Mouse (Mus musculus) cerebellum, adult 9-11 months (tissue): ENCODE results near the gene Golga7b.
A peak's percentile ranks its signal among the peaks of the same experiment; 100 is the strongest.

ENCODE experiments used
- DNase-seq: peaks from one replicate; pipeline ENCODE4 v3.0.0; 2022

Gene Golga7b

GRCm38 (mm10) chr19:42255438-42255783 lies 8.0 kb downstream of the Golga7b start:
- peak; percentile 74 for DNase-seq

DNA sequence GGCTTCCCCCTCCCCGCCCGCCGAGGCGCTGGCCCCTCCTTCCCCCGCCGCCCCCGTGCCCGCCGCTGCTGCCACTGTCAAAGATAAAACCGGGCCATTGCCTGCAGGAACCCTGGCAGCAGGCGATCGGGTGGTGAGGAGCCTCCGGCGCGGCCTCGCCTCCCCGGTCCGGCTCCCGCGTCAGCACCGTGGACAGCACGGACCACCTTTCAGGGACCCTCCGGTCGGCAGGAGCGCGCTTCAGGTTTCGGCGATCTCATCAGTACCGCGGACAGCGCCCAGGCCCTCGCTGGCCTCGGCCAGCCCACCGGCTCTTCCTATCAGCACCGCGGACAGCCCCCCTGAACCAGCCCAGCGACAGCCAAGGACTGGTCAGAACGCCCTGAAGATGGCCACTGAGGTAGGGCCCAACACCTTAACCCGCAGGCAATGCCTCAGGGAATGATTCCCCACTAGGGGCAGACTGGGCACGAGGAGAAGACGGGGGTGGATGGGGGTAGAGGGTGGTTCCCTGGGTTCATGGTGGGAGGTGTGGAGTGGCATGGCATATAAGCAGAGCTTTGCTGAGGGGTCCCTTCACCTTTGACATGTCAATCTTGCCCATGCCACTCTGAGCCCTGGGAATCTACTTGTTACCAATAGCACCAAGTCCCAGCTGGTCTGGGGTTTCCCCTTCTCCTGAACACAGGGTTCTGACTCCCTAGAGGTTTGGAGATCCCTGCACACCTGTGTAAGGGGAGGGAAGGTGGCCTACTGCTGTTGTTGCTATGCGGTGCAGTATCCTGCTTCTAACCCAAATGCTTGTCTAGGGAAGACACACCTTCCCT lies 8.6 kb downstream of the Golga7b start:
- peak; percentile 83 for DNase-seq

GRCm38 (mm10) chr19:42256611-42257240 lies 9.4 kb downstream of the Golga7b start:
- DNase-seq, result peak; percentile 86

DNA sequence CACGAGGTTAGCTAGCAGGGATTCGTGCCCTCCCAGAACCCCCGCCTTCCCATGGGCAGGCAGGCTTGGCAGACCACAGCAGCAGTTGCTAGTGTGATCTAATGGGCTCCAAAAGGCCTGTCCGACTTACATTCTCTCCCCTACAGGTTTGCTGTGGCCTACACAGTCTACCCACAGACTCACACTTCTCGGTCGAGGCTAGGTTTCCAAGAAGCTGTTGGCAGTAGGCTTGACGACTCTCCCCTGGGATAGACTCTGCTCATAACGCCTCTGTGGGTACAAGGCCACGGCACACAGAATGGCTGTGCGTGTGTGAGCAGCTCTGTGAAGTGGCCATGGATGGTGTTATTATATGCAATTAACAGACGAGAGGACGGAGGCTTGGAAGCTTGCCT lies 9.9 kb downstream of the Golga7b start:
- no peak for DNase-seq

DNA sequence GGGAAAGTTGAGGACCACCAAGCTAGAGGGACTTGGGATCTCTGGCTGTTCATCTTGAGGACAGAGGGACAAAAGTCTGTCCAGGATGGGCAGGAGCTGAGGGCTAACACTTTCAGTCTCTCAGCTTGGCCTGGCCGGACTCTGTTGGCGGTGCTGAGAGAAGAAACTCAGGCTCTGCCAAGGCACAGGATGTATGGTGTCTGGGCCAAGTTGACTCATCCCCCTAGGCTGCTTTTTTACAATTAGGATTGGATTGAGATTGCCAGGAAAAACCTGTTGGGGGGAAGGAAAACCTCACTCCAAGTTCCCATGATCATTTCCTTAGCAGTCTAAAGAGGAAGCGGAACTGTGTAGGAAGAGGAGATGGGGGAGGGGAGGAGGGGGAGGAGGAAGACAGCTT lies 10.7 kb downstream of the Golga7b start:
- peak; percentile 86 for DNase-seq

DNA sequence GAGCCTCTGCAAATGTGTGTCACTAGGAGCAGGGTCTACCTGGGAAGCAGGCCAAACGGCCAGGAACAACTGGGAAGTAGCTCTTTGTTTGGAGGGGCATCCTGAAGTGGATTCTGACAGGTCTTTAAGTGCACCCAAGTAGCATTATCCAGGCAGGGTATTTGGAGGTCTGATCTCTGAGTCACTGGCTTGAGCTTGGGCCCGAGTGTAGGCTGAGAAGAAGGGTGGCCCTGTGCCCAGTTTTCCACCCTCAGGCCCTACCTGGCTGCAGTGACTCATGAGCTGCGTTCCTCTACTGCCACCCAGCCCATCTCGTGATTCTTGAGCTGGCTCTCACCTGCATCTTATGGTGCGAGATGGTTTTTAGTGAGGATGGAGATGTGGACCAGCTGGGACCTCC lies 11.2 kb downstream of the Golga7b start:
- DNase-seq, result peak; percentile 88

DNA sequence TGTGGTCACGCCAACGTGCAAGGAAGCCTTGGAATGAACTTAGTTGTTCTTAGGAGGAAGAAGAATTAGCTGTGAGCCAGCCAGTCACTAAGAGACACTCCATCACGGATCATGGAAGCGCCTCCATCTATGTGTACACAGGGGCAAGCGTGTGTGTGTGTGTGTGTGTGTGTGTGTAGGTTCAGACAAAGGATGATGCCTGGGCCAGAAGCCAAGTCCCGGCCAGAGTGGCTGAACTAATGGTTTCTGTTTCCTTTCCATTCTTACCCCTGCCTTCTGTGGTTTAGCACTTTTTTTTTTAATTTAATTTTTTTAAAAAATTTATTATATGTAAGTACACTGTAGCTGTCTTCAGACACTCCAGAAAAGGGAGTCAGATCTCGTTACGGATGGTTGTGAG lies 13.1 kb downstream of the Golga7b start:
- DNase-seq, result no peak

- no peak for DNase-seq
Measured at GRCm38 (mm10) chr19:42263524-42263923, 16.1 kb downstream of the Golga7b start.

DNA sequence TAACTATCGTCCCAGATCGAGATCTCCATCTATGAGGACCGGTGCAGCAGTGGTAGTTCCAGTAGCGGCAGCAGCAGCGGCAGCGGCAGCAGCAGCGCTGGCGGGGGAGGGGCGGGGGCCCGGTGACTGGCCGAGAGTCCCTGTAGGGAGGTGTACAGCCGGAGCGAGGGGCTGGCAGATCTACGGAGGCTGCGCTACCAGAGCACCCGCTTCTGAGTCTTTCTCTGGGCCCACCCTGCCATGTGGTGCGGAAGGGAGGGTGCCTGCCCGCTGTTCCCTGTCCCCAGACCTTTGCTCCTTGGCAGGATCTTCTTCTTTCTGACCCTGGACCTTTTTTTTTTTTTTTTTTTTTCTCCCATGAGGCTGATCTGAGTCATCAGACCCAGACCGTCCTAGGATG lies 21.0 kb downstream of the Golga7b start:
- DNase-seq, result no peak

- peak; percentile 80 for DNase-seq
Measured at GRCm38 (mm10) chr19:42270119-42270518, 22.7 kb downstream of the Golga7b start.

DNA sequence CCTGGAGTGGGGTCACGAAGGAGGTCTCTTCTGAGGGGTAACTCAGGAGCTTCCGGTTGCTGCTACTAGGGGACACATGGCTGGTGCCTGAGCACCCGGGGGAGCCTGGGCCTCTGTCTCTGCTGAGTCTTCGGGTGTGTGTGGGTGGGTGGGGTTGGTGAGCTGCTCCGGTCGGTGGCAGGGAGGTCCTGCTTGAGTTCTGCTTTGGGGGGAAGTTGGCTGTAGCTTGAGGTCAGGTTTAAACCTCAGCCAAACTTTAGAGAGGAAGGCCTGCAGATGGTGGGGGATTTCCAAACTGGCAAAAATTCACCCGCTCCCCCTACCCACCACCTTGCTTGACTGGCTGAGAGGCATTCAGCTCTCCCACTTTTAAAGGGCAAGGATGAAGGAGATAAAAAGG lies 23.8 kb downstream of the Golga7b start:
- no peak for DNase-seq

DNA sequence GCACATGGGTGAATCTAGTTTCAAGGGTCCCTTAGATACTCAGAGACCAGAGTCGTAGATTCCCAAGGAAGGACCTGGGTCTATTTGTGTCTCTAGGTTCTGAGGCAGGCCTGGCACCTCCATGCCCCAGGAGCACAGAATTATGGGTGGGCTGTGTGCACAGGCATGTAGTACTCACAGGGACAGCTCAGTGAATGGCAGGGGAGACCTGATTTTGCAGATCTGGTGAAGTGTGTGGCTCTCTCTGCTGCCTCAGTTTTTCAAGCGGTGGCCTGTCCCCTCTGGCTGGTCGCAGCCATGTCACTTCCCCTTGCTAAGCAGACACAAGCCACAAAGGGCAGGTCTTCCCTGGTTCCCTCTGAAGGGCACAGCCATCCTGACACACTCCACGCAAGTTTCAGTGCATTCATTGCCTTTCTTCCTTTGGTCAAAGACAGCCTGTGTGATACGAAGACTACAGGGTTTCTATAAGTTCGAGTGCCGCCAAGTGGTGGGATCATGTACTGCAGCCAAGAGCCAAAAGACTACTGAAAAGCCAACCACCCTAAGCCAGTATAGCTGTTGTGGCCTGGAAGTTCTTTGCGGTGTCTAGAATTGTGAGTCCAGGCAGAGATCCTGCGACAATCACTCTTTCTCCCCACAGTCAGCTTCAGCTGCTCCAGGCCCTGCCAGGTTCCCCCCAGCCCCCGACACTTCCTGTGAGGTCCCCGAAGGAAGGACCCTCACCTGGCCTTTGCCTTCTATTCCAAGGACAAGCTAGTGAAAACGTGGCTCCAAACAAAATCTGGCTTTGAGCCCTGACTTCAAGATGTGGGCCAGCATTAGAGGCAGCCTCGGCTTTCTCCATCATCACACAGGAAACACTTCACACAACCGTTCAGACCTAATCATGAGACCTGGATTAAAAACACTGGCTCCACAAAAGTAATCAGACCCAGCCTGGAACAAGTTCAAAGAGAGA lies 24.9 kb downstream of the Golga7b start:
- peak; percentile 85 for DNase-seq

DNA sequence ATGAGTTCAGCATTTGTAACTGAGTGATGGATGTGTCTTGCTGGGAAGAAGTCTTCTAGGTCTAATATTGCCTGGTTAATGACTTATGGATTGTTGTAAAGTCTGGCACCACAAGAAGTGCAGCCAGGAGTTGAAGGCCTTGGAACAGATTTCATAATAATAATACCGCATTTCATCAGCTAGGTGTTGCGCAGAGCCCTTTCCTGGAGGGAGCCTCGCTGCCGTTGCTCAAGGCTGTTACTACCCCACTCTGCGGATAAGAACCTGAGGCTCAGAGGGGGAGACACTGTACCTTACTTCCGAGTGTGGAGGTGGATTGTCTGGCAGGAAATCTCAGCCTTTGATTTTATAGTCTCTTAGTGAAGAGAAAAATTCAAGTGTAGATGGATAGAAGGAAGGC lies 29.9 kb downstream of the Golga7b start:
- DNase-seq, result no peak

DNA sequence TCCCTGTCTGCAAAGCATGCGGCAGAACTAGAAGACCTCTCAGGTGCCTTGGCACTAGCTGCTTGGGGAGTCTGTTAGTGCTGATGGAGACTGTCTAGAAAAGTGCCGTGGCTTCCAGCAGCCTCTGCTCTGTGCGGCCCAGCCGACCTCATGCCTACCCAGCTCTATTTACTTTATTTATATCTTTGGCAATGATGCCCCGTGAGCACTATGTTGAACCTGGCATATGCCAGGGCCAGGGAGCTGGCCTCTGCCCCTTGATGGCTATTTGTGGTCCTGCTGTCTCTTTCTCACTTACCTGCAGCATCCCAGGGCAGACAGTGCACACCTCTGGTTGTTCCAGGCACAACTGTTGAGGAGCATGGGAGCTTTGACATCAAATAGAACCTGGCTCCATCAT lies 31.1 kb downstream of the Golga7b start:
- DNase-seq, result no peak

DNA sequence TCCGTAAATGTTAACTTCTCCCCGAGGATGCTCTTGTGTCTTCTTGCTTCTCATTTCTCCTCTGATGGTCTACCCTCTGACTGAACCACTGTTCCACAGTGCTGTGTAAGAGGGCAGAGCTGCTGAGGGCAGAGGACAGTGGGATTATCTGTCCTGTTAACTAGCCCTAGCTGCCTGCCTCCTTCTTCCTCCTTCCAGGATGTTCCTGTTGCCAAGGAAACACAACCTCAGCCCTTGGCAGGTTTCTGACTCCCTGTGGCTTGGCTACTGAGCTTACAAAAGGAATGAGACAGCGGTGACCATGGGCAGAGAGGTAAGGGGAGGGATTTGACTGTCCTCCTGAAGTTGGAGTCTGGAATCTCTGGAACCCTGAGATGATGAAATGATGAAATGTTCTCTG lies 32.2 kb downstream of the Golga7b start:
- no peak for DNase-seq

- DNase-seq, result no peak
Measured at GRCm38 (mm10) chr19:42284178-42284577, 36.8 kb downstream of the Golga7b start.

DNA sequence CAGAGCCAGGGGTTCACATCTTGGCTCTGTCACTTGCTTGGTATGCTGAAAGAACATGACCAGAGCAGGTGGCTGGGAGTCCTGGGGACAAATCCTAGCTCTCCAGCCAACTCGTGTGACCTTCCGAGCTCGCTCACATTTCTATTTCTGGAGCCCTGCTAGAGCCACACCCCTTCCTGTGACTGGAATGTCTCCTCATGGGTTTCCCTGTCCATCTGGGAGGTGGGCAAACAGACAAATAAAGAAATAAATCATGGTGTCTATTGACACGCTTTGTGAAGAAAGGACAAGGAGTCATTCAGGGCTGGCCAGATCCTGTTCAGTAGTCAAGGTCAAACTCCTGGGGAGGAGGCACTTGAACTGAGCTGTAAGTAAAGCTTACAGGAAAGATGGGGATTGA lies 41.0 kb downstream of the Golga7b start:
- DNase-seq, result no peak

- no peak for DNase-seq
Measured at GRCm38 (mm10) chr19:42290954-42291661, 43.7 kb downstream of the Golga7b start.

GRCm38 (mm10) chr19:42292106-42292505 lies 44.7 kb downstream of the Golga7b start:
- DNase-seq, result no peak

DNA sequence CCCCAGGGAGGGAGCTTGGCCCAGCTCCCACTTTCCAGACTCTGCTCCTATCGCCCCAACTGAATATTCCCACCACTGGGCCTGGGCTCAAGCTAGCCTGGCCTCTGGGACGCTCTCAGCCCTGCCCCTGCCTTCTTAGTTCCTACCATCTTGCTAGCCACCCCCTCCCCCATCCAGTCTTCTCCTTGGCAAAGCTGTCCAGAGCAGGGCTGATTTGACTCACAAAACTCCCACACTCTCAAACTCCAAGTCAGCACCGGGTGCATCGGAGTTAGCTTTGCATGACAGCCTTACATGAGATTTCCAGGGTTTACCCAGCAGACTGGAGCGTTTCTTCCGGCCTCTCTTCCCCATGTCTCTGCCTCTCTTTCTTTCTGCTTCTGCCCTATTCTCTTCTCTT lies 45.8 kb downstream of the Golga7b start:
- no peak for DNase-seq

- DNase-seq, result no peak
Measured at GRCm38 (mm10) chr19:42303210-42303813, 55.9 kb downstream of the Golga7b start.

DNA sequence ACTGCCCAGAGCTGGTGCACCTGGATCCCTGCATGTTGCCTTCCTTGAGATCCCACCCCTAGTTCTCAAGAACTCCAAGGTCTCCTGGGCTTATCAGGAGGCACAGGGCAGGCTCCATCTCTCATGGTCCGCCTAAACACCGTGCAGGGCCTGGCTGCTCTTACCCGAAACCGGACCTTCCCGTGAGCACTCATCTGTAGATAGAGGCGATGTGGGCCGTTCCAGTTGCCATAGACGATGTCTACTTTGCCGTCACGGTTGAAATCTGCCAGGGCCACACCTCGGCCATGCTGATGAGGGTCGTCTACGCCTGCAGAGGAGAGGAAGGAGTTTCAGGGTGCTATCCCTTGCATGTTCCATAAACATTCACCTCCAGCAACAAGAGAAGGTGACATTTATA lies 57.1 kb downstream of the Golga7b start:
- no peak for DNase-seq
